Mouse (Mus musculus) frontal cortex, postnatal 25 days (tissue): ENCODE data around the gene Irf9.

Experiments used
- DNase-seq, 2 experiments: peaks; one replicate each; pipeline ENCODE4 v3.0.0; 2022; ENCODE audit warnings: low spot score in 2 of 2

The Irf9 gene

DNA sequence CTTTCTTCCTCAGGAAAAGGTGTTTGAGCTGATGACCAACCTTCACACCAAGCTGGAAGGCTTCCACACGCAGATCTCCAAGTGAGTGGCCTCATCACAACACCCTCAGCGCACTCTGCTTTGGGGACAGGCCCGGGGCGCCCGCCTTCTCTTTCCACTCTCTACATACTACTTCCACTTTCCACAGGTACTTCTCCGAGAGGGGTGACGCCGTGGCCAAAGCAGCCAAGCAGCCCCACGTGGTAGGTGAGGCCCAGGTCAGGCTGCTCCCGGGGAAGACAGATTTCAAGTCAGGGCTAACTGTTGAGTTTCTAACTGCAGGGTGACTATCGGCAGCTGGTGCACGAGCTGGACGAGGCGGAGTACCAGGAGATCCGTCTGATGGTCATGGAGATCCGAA, 22.6 kb upstream of the Irf9 start:
- no peak for DNase-seq

GRCm38 (mm10) chr14:55581981-55582681, 21.2 kb upstream of the Irf9 start:
- DNase-seq, result no peak

- DNase-seq, result no peak
Measured at GRCm38 (mm10) chr14:55584303-55584701, 19.1 kb upstream of the Irf9 start.

DNA sequence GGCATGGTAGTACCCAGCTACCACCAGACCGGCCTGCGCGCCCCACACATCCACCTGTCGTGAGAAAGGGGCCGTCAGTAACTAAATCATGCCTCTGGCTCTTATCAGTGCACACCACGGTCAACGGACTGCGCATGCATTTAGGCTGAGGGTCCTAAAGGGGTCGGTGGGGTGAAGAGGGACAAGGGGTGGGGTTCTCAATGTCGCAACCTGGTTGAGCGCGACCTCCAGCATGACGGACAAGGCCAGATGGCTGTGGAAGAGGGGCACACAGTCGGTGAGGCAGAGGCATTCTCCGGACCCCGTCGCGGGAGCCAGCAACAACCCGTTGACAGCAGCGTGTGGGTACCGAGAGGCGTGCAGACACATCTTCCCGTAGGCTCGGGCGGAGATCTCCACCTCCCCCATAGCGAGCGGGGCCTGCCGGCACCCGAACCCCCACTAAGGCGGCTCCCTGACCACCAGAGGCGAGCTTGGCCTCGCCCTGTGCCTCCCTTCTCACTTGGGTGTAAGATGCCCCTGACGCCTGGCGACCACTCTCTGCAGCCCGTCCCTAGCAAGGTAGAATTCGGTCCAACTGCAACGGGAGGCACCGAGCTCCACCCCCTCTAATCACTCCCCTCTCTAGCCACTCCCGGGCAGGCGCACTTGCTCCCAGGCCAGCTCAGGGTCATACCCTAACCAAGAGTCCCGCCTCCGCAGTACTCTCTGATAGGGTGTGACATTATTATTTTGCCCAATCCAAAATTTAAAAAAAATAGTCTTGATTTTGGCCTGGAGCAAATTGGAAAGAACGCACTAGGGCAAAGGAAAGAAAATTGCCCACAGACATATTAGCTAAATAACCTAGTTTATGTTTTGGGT, 18.4 kb upstream of the Irf9 start, which contains the start of gene Emc9:
Emc9 (minus strand) TSS at position 601 of the 864 bp plus-strand sequence.
- peak in 1 of 2 experiments; percentile 22 for DNase-seq

DNA sequence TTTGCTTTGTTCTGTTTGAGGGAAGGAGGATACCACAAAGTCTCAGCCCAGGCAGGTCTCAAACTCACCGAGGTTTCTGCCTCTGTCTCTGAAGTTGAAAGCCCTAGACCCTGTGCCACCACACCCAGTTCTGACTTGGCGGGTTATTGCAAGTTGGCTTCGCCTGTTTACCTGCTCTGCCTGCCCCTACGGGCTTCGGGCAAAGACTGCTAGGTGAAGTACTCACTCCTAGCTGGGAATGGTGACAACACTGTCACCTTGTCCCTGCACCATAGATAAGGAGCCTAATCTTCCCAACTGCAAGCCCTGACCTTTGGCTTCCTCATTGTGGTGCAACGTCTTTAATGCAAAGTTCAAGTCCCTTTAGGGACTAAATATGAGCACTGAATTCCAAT, 17.8 kb upstream of the Irf9 start:
- DNase-seq, result no peak

GRCm38 (mm10) chr14:55586149-55586548, 17.2 kb upstream of the Irf9 start:
- DNase-seq, result no peak

GRCm38 (mm10) chr14:55589271-55589670, 14.1 kb upstream of the Irf9 start:
- no peak for DNase-seq

DNA sequence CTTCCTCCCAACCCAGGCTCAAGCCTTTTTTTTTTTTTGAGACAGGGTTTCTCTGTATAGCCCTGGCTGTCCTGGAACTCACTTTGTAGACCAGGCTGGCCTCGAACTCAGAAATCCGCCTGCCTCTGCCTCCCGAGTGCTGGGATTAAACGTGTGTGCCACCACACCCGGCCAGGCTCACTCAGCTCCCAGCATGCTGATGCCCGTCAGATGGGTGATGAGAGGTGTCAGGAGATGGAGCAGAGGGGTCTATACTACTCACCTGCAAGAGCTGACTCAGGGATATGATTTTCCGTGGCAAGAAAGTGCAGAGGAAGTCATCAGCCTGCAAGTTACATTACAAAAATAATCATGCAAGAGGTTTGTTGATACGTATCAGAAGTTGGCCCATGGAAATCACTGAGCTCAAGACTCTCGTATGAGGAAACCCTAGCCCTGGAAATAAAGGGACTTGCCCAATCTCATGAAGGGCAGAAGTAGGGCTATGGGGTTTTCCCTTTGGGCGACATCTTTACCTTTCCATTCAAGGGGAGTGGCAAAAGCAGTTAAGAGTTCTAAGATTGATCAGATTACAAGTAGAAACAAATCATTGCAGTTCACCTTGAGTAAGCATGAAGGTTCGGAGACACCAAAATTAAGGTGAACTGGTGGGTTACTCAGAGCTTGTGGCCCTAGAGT, 13.5 kb upstream of the Irf9 start:
- DNase-seq, result no peak

DNA sequence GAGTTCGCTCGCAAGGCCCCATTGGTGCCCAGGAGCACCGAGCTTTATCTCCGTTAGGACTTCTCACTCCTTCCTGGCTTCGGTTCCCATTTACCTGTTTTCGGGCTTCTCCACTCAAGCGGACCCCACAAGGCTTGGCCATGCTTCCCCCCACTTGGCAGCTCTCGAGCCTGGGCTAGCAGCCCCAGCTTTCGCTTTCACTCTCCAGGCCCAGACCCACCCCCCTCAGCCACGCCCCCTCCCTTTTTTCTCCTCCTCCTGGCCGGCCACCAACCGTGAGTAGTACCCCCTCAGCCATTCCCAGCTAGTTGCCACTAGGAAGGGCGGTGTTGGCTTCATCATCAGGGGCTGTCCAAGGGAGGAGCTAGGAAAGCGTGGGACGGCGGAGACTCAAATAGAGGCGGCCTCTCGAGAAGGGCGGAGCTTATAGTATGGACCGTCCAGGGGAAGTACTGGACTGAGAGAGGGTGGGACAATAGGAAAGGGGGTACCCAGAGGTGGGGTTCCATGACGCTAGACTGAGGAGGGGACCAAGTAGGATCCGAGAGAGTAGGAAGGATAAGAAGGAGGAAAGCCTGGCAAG, 12.5 kb upstream of the Irf9 start, which contains the start of gene Psme2:
Psme2 (minus strand) TSS at position 366 of the 583 bp plus-strand sequence.
- DNase-seq, result peak; percentile 71 to 82

DNA sequence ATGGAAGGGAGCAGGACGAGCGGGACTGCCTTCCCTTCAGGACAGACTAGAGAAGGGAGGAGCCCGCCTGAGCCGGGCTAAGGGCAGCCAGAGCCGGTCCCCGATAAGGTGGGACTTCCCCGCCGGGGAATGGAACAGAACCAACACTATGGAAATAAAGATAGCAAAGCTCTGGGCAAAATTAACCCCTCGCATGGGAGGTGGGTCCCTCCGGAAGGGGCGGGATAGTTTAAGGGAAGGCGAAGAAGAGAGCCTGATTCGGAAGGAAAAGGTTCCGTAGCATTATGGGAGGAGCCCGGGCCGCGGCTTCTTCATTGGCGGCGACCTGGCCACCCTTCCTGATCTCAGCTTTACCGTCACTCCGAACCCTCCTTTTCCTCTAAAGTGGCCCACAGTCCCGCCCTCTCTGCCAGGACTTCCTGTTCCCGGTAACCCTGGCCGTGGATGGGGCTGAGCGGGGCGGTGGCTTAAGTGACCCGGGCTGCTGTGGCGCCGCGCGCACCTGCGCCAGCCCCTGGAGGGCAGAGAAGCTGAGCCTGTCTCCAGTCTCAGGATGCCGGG, 12.0 kb upstream of the Irf9 start, which contains the start of gene Rnf31:
Rnf31 (plus strand) TSS at position 378 of the 561 bp plus-strand sequence.
- DNase-seq, result peak; percentile 82 to 87

- no peak for DNase-seq
Measured at GRCm38 (mm10) chr14:55592226-55592625, 11.1 kb upstream of the Irf9 start.

DNA sequence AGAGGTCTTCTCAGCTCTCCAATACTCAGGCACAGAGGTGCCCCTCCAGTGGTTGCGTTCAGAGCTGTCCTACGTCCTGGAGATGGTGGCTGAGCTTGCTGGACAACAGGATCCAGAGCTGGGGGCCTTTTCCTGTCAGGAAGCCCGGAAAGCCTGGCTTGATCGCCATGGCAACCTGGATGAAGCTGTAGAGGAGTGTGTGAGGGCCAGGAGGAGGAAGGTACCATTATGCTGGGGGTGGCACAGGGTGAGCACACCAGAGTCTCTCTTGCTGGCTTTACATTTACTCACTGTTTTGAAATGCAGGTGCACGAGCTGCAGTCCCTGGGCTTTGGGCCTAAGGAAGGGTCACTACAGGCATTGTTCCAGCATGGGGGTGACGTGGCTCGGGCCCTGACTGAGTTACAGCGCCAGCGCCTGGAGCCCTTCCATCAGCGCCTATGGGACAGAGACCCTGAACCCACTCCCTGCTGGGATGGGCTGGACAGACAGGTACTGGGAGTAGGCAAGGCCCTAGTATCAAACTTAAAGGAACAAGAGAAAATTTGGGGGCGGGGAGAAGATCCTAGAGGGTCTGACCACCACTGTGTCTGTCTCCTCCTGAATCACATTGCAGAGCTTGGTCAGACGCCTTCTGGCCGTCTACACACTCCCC, 7.2 kb upstream of the Irf9 start:
- DNase-seq, result no peak

DNA sequence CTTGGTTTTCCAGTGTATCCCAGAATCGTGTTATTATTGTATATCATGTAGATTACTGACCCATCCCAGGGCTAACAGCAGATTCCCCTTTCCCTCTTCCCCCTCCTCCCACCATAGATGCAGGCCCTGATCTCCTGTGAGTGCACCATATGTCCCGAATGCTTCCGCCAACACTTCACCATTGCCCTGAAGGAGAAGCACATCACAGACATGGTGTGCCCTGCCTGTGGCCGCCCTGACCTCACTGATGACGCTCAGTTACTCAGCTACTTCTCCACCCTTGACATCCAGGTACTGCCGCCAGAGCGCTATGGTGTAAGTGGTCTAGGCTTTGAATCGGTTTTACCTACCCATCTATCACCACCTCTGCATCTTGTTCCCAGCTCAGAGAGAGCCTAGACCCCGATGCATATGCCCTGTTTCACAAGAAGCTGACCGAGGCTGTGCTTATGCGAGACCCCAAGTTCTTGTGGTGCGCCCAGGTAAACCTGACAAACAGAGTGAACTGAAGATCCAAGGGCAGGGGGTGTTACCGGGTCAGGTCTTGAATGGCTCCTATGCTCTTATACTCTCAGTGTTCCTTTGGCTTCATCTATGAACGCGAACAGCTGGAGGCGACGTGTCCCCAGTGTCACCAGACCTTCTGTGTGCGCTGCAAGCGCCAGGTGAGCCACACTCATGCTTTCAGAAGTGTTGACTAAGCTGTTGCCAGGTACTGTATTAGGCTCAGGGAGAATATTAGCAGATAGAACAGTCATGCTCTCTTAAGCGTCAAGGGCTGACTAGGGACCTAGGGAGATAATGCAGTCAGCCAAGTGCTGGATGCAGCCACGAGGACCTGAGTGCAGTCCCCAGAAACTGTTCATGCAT, 4.6 kb upstream of the Irf9 start:
- DNase-seq, result no peak

DNA sequence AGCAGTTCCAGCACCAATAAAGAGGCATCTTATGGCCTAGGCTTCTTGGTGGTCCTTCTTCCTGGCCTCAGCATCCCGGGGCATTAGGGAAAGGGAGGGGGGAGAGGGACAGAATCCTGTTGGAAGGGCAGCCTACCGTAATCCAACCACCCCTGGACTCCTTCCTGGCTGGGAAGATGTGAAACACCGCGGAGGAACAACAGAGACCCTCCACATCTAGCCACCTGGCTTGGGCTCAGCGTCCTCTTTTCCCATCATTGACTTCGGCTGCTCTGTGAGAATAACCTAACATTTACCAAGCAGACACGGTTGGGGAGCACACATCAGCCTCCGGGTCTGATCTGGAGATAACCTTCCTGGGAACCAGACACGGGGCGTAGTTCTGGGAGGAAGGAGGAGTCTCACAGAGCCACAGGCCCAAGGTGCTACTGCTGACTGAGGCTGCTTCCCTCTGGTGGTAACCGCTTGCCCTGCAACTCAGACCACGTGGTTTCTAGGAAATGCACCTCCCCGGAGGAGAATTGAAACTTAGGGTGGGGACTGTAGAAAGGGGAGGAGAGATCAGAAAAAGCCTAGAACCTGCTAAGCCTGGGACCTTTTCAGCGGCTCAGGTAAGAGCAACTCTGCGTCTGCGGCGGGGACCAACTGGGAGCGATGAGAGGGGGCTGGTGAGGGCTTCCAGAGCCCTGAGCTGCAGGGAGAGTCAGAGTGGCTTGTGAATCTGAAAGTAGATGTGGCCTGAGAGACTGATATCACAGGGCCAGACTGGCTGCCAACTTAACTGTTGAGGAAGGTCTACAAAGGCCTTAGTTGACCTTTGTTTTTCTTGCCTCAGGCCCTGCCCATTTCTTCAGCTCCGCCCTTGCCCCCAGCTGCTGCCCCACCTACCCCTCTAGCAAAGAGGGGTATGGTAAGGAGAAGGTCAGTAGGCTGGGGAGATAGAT, 534 bp downstream of the Irf9 start:
- DNase-seq, result peak; percentile 75 to 78

- no peak for DNase-seq
Measured at GRCm38 (mm10) chr14:55604823-55605222, 1.5 kb downstream of the Irf9 start.

GRCm38 (mm10) chr14:55605743-55606459, 2.5 kb downstream of the Irf9 start:
- DNase-seq, result no peak

GRCm38 (mm10) chr14:55608339-55608738, 5.0 kb downstream of the Irf9 start:
- no peak for DNase-seq

- no peak for DNase-seq
Measured at GRCm38 (mm10) chr14:55613346-55613745, 10.0 kb downstream of the Irf9 start.
